Mouse (Mus musculus): ENCODE results near the gene Rbbp9. TPM values are rescaled to one million over a fixed set of nuclear protein-coding genes. Genes with fewer than 3 reads are reported as not detected.

Rbbp9 gene
- polyA plus RNA-seq, 1 experiment from 2014 or later = 49.0 TPM

Other genes with a start within 250 kb of the Rbbp9 start
- gene Ovol2, start 218.7 kb downstream of the Rbbp9 start, polyA plus RNA-seq (2015; fragmentation: Nextera tagmentation; extraction: Ambion mirVana) = 1.1 and 1.9 TPM in 2 replicates
- 41.1 and 46.9 TPM in 2 replicates for gene Kat14, start 181.9 kb downstream of the Rbbp9 start, polyA plus RNA-seq (2015; fragmentation: Nextera tagmentation; extraction: Ambion mirVana)
- gene Pet117, start 181.9 kb downstream of the Rbbp9 start, polyA plus RNA-seq (2015; fragmentation: Nextera tagmentation; extraction: Ambion mirVana) = 2.8 and 3.5 TPM in 2 replicates
- 1.5 and 1.7 TPM in 2 replicates for gene Dzank1, start 23.5 kb downstream of the Rbbp9 start, polyA plus RNA-seq (2015; fragmentation: Nextera tagmentation; extraction: Ambion mirVana)
- gene Polr3f, start 23.2 kb downstream of the Rbbp9 start, polyA plus RNA-seq (2015; fragmentation: Nextera tagmentation; extraction: Ambion mirVana) = 19.1 and 20.8 TPM in 2 replicates
- 100 and 101 TPM in 2 replicates for gene Sec23b, start 5.4 kb upstream of the Rbbp9 start, polyA plus RNA-seq (2015; fragmentation: Nextera tagmentation; extraction: Ambion mirVana)
- 40.0 and 51.6 TPM in 2 replicates for gene Smim26, start 43.2 kb upstream of the Rbbp9 start, polyA plus RNA-seq (2015; fragmentation: Nextera tagmentation; extraction: Ambion mirVana)
- gene Dtd1, start 49.0 kb upstream of the Rbbp9 start, polyA plus RNA-seq (2015; fragmentation: Nextera tagmentation; extraction: Ambion mirVana) = 51.0 and 51.3 TPM in 2 replicates